Mouse (Mus musculus) gastrocnemius, adult 2 months (tissue): ENCODE measurements around the gene Cacna1c. TPM values are rescaled to one million over a fixed set of nuclear protein-coding genes. Genes with fewer than 3 reads are reported as not detected.
A peak's percentile ranks its signal among the peaks of the same experiment; 100 is the strongest.

Experiments used
- DNase-seq: peaks from one replicate; pipeline ENCODE4 v3.0.0; 2022
- H3K27ac ChIP-seq: fragments of 200-600 bp; 2 replicates; pipeline ENCODE4 v1.8.1; 2022; ENCODE audit warnings: mild to moderate bottlenecking
- H3K4me3 ChIP-seq: fragments of 200-600 bp; 2 replicates; pipeline ENCODE4 v1.8.1; 2022; ENCODE audit warnings: mild to moderate bottlenecking, moderate library complexity
- CTCF ChIP-seq: fragments of 200-600 bp; IDR thresholded peaks from 2 replicates; pipeline ENCODE4 v1.8.1; 2022; ENCODE audit warnings: antibody characterized with exemption, mild to moderate bottlenecking, moderate library complexity
- intact Hi-C: fragments of 180-260 bp; cut with DNase I; formaldehyde crosslinking; loops from one replicate; pipeline ENCODE4 v1.15.1; 2025
- total RNA-seq, 2 experiments: library from RNA; stranded (reverse); gene quantifications; 2 replicates each; pipeline ENCODE4 v1.2.3; 2021

Gene Cacna1c
- total RNA-seq, 2 experiments from 2014 or later, result 1.7 to 1.9 TPM

- Histone ChIP-seq H3K27ac (no peak overlapping the region), H3K4me3 (no peak overlapping the region)
- TF ChIP-seq CTCF, result no peak
- DNase-seq, result no peak
- intact Hi-C loops, result no loop called here
These were observed 3.2 kb upstream of the Cacna1c start for GRCm38 (mm10) chr6:119199274-119199879.

- no peak for DNase-seq
- Histone ChIP-seq H3K4me3 (no peak overlapping the region), H3K27ac (peak overlapping the region; percentile 38; the same call in 1 of the 2 replicates)
- no peak for TF ChIP-seq CTCF
- intact Hi-C loops, result no loop called here
These were observed 2.5 kb upstream of the Cacna1c start for GRCm38 (mm10) chr6:119198534-119199273.

GRCm38 (mm10) chr6:119194601-119195000 is 1.6 kb downstream of the Cacna1c start:
- DNase-seq, result no peak
- intact Hi-C loops, result no loop called here
- no peak overlapping the region for H3K4me3 ChIP-seq
- no peak for TF ChIP-seq CTCF
- no peak overlapping the region for H3K27ac ChIP-seq

DNA sequence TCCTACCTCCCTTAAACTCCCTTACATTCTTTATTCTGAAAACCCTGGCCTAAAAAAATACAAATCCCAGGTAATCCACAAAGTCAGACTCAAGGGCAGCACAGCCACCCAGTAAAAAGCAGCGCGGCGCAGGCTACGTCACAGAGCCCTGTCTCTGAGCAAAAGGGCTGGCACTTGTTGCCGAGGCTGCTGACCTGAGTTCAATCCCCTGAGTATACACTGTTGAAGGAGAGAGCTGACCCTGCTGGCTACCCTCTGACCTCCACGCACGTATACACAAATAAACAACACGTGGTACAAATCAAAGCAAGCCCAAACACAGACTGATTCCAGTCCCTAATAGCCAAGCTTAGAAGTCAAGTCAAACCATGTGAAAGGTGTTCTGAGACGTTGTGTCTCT is 2.1 kb downstream of the Cacna1c start:
- H3K4me3 ChIP-seq, result no peak overlapping the region
- DNase-seq, result no peak
- no peak overlapping the region for H3K27ac ChIP-seq
- TF ChIP-seq CTCF, result no peak
- intact Hi-C loops, result no loop called here

- no peak for DNase-seq
- Histone ChIP-seq H3K27ac (no peak overlapping the region), H3K4me3 (no peak overlapping the region)
- intact Hi-C loops, result no loop called here
- no peak for TF ChIP-seq CTCF
These were observed 2.6 kb downstream of the Cacna1c start for GRCm38 (mm10) chr6:119193571-119194154.

GRCm38 (mm10) chr6:119191478-119191877 is 4.7 kb downstream of the Cacna1c start:
- no peak for DNase-seq
- H3K4me3 ChIP-seq, result no peak overlapping the region
- no peak for TF ChIP-seq CTCF
- intact Hi-C loops, result no loop called here
- no peak overlapping the region for H3K27ac ChIP-seq

GRCm38 (mm10) chr6:119187631-119188030 is 8.6 kb downstream of the Cacna1c start:
- no peak for DNase-seq
- intact Hi-C loops, result no loop called here
- TF ChIP-seq CTCF, result no peak
- no peak overlapping the region for H3K27ac ChIP-seq
- H3K4me3 ChIP-seq, result no peak overlapping the region

DNA sequence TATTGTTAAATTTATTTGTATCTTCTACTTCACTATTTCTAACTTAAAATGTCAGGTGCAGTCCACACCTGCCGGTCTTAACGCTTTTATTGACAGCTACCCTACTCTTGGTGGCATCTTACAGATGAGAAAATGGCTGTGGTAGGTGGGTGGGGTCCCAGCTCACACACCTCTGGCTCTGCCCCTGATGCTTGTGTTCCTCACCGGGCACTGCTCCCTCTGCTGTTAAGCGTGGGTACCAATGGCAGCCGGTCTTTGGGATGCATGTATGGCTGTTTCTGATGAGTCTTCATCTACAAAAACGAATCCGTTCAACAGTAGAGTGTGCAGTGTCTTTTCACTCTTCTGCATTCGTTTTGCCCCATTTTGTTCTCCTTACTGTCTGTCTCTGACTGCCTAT is 9.6 kb downstream of the Cacna1c start:
- H3K27ac ChIP-seq, result no peak overlapping the region
- peak; percentile 31 for TF ChIP-seq CTCF
- H3K4me3 ChIP-seq, result no peak overlapping the region
- intact Hi-C loops, result no loop called here
- DNase-seq, result no peak

GRCm38 (mm10) chr6:119183781-119184180 is 12.4 kb downstream of the Cacna1c start:
- TF ChIP-seq CTCF, result no peak
- no peak overlapping the region for H3K27ac ChIP-seq
- DNase-seq, result no peak
- H3K4me3 ChIP-seq, result no peak overlapping the region
- intact Hi-C loops, result no loop called here

DNA sequence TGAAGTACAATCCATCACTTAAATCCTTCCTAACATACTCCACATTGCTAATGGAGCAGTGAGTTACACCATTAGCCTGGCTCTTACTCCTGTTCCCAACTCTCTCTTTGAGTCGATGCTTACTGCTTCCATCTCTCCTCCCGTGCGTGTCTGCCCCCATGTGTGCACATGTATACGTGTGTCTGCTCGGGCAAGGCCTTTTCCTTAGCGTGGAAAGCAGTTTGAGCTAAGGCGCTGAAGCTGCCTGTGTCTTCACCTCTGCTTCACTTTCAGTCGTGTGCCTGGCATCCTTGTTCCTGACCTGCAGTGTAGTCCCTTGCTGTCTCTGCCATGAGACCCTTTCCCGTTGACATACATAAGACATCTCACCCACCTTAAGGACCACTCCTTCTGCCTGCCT is 14.0 kb downstream of the Cacna1c start:
- intact Hi-C loops, result no loop called here
- Histone ChIP-seq H3K4me3 (no peak overlapping the region), H3K27ac (no peak overlapping the region)
- DNase-seq, result no peak
- no peak for TF ChIP-seq CTCF

GRCm38 (mm10) chr6:119180188-119180587 is 16.0 kb downstream of the Cacna1c start:
- Histone ChIP-seq H3K4me3 (no peak overlapping the region), H3K27ac (no peak overlapping the region)
- intact Hi-C loops, result no loop called here
- DNase-seq, result no peak
- TF ChIP-seq CTCF, result no peak

GRCm38 (mm10) chr6:119177101-119177500 is 19.1 kb downstream of the Cacna1c start:
- no peak for DNase-seq
- no peak overlapping the region for H3K4me3 ChIP-seq
- intact Hi-C loops, result no loop called here
- H3K27ac ChIP-seq, result no peak overlapping the region; the same call in 1 of the 2 replicates
- TF ChIP-seq CTCF, result no peak

- TF ChIP-seq CTCF, result no peak
- no peak for DNase-seq
- peak overlapping the region; percentile 90; the same call in 1 of the 2 replicates for H3K27ac ChIP-seq
- intact Hi-C loops, result no loop called here
- H3K4me3 ChIP-seq, result peak overlapping the region; percentile 84
These were observed 20.1 kb downstream of the Cacna1c start for GRCm38 (mm10) chr6:119176103-119176502.
